Mouse (Mus musculus) hindbrain, embryonic 12.5 days (tissue): Measurements from ENCODE around the gene Dapk3. TPM values are rescaled to one million over a fixed set of nuclear protein-coding genes. Genes with fewer than 3 reads are reported as not detected.

Experiments
- ATAC-seq: fragments of 200-750 bp; cut with Nextera tagmentation; 2 replicates; pipeline ENCODE4 v1.8.0; 2017; ENCODE audit warnings: moderate TSS enrichment; ENCODE audit not compliant: low FRiP score
- H3K27ac ChIP-seq: fragments of 300-500 bp; sonication (generic); 2 replicates; pipeline ENCODE4 v1.5.1; 2016; ENCODE audit warnings: mild to moderate bottlenecking
- H3K27me3 ChIP-seq: fragments of 300-500 bp; sonication (generic); 2 replicates; pipeline ENCODE4 v1.6.1; 2016; ENCODE audit warnings: mild to moderate bottlenecking
- H3K36me3 ChIP-seq: fragments of 300-500 bp; sonication (generic); 2 replicates; pipeline ENCODE4 v1.6.1; 2016; ENCODE audit warnings: mild to moderate bottlenecking
- H3K4me1 ChIP-seq: fragments of 300-500 bp; sonication (generic); 2 replicates; pipeline ENCODE4 v1.6.1; 2016
- H3K4me2 ChIP-seq: fragments of 300-500 bp; sonication (generic); replicated peaks from 2 replicates; pipeline ENCODE4 v1.6.1; 2016; ENCODE audit warnings: mild to moderate bottlenecking
- H3K4me3 ChIP-seq: fragments of 300-500 bp; sonication (generic); 2 replicates; pipeline ENCODE4 v1.5.1; 2016; ENCODE audit warnings: mild to moderate bottlenecking
- H3K9ac ChIP-seq: fragments of 300-500 bp; sonication (generic); 2 replicates; pipeline ENCODE4 v1.6.1; 2016; ENCODE audit warnings: mild to moderate bottlenecking, moderate library complexity
- H3K9me3 ChIP-seq: fragments of 300-500 bp; sonication (generic); replicated peaks from 2 replicates; pipeline ENCODE4 v1.6.1; 2016; ENCODE audit warnings: mild to moderate bottlenecking
- WGBS: fragments of 180-500 bp; shearing (Covaris S2); methylation state at CpG from one replicate; pipeline ENCODE4 v1.1.7; 2016; 5-methylcytosine and 5-hydroxymethylcytosine counted together
- polyA plus RNA-seq: library from polyadenylated mRNA; unstranded; fragments of >200 nt; fragmentation: Nextera tagmentation; extraction: Ambion mirVana; gene quantifications from 2 replicates; pipeline ENCODE4 v1.2.1, GENCODE M21; 2016

Dapk3 gene
- polyA plus RNA-seq, 1 experiment from 2014 or later: 86.4 TPM

DNA sequence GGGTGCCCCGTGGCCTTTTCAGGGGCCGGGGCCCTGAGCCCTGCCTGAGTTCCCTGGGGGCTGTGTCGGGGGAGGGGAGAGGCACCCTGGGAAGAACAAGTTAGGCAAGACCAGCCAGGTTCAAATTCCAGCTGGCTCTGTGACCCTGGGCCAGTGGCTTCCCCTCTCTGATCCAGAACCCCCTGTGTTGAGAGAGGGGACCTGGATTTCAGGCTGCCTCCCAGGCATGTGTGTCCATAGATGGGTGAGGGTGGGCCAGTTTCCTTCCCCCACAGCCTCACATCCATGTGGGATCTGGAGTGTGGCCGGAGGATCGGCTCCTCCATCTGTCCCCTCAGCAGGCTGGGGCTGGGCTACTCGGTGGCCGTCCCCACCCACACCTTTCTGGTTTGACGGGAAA is 42.8 kb upstream of the Dapk3 start:
- peak overlapping the region; percentile 3; the same call in 1 of the 2 replicates for H3K4me3 ChIP-seq
- no peaks in the 10 kb centered on the region for H3K9me3 ChIP-seq
- peaks cover 12% of the 10 kb centered on the region for H3K27me3 ChIP-seq
- peak overlapping the region; percentile 23; the same call in 1 of the 2 replicates for H3K9ac ChIP-seq
- peak overlapping the region; percentile 100 for H3K4me2 ChIP-seq
- H3K36me3 ChIP-seq: peaks cover 19% of the 10 kb centered on the region
- H3K4me1 ChIP-seq: peaks cover 63% of the 10 kb centered on the region
- H3K27ac ChIP-seq: no peak overlapping the region
- WGBS: 59% methylated on average over 8 of the region's 8 CpGs
- no peak for ATAC-seq

DNA sequence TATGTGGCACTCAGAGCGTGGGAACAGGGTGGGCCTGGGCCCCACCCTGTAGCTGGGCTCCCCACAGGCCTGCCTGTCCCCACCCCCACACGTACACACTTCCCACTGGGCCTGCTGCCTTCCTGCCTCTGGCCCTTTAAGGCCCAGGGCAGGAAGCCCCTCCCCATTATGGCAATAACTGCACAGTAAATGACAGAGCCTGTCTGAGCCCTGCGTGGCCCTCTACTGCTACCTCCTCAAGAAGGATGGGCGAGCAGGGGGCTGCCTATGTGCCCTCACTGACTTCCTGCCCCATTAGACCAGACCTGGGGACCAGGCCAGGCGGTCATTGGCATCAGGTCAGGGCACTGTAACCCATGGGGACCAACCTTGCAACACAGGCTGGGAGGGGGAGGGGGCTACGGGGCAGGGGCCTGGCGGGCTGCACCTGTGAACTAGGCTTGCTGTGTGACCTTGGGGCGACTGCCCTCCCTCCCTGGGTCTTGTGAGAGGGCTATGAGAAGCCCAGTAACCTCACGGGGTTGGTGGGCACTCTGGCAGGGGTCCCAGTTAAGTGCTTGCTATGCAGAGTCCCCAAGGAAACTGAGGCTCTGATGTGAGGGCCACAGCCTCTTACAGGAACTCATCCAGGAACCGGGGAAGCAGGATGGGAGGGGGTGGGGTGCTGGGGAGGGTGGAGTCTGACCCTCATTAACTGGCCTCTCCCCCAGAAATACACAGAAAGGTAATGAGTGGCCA is 41.9 kb upstream of the Dapk3 start:
- H3K9me3 ChIP-seq: no peaks in the 10 kb centered on the region
- H3K4me2 ChIP-seq: peak overlapping the region; percentile 100
- no peak for ATAC-seq
- peak overlapping the region; percentile 7; the same call in 1 of the 2 replicates for H3K4me3 ChIP-seq
- no peak overlapping the region for H3K27ac ChIP-seq
- H3K9ac ChIP-seq: peak overlapping the region; percentile 32; the same call in 1 of the 2 replicates
- 64% methylated on average over 10 of the region's 10 CpGs for WGBS
- H3K27me3 ChIP-seq: peaks cover 3% of the 10 kb centered on the region; the same call in 1 of the 2 replicates
- peaks cover 55% of the 10 kb centered on the region for H3K4me1 ChIP-seq
- peaks cover 28% of the 10 kb centered on the region for H3K36me3 ChIP-seq

DNA sequence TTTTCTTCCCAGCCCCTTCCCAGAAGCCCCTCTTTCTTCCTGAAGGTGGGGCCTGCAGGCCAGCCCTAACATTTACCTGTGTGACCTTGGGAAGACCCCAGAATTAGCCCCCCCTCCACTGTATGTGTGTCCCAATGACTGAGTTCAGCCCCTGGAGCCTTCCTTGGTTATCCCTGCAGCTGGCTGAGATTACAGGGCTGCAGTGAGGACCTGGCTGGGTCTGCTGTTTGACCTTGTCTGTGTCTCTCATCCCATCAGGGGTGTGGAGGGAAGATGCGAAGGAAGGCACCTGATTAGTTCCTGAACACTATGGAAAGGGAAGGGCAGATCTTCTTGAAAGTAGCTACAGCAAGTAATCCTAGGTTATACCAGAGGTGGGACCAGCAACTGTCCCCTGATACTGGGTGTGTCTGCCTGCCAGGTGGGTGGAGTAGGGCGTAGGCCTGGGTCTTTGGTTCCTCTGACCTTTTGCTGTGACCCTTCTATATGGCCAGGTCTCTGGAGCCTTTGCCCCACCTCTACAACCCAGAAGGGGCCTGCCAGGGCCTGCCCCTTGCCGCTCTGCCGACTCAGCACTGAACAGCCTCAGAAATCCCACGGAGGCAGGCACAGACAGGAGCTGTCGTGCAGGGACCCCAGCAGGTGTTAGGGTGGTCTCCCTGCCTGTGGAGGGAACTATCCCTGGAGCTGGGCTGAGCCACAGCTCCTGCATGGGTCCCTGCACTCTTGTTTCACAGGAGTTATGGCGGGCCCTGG is 41.2 kb upstream of the Dapk3 start:
- Histone ChIP-seq H3K4me1 (peaks cover 52% of the 10 kb centered on the region), H3K9ac (peak overlapping the region; percentile 25), H3K4me2 (no peak overlapping the region), H3K4me3 (no peak overlapping the region), H3K9me3 (no peaks in the 10 kb centered on the region), H3K27me3 (no peaks in the 10 kb centered on the region), H3K27ac (0 out of 2 replicates have a peak overlapping the region, but pooled peaks have one; percentile 14), H3K36me3 (peaks cover 35% of the 10 kb centered on the region)
- ATAC-seq: no peak
- WGBS: 69% methylated on average over 7 of the region's 7 CpGs

DNA sequence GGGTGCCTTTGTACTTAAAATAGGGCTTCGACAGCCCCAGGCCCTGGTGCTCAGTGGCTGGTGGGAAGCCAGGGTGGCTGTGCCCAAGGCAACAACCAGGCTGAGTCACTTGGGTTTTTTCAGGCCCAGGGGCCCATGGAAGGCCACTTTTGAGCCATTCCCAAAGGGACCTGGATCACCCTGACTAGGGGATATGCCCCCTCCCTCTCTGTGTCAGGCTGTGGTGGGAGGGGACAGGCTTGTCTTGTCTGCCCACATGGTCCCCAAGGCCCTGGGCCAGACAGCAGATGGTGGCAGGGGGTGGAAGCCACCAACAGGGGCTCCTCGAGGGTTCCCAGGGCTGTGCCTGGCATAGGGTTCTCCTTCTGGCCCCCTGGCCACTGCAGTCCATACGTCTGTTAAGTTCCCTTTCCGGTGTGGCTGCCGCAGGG is 40.2 kb upstream of the Dapk3 start:
- Histone ChIP-seq H3K36me3 (peaks cover 44% of the 10 kb centered on the region), H3K4me3 (no peak overlapping the region), H3K27me3 (no peaks in the 10 kb centered on the region), H3K9me3 (no peaks in the 10 kb centered on the region), H3K4me1 (peaks cover 52% of the 10 kb centered on the region), H3K9ac (no peak overlapping the region), H3K4me2 (no peak overlapping the region), H3K27ac (peak overlapping the region; percentile 26)
- ATAC-seq: no peak
- 55% methylated on average over 5 of the region's 5 CpGs for WGBS

DNA sequence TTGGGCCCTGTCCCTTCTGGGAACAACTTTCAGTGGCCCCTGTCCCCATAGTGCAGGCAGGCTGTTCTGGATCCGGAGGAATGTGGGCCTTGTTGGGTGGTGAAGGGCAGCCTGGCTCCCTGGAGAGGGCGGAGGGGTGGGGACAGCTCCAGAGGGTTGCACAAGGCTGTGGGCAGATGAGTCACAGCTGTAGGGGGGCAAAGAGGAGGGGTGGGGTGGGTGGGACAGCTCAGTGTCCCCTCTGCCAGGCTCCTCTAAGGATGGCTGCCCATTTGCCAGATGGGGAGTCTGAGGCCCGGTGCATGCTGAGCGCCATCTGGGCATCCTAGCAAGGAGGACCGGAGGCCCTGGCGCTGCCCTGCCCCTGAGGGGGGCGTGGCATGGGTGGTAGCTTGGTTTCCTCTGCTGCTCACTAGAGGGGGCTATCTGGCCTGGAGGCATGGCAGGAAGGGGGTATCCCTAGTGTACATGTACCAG is 39.6 kb upstream of the Dapk3 start:
- H3K4me3 ChIP-seq: no peak overlapping the region
- H3K4me1 ChIP-seq: peaks cover 50% of the 10 kb centered on the region
- no peaks in the 10 kb centered on the region for H3K9me3 ChIP-seq
- no peaks in the 10 kb centered on the region for H3K27me3 ChIP-seq
- no peak overlapping the region for H3K9ac ChIP-seq
- no peak for ATAC-seq
- peak overlapping the region; percentile 26 for H3K27ac ChIP-seq
- peaks cover 51% of the 10 kb centered on the region for H3K36me3 ChIP-seq
- 90% methylated on average over 7 of the region's 7 CpGs for WGBS
- H3K4me2 ChIP-seq: no peak overlapping the region

DNA sequence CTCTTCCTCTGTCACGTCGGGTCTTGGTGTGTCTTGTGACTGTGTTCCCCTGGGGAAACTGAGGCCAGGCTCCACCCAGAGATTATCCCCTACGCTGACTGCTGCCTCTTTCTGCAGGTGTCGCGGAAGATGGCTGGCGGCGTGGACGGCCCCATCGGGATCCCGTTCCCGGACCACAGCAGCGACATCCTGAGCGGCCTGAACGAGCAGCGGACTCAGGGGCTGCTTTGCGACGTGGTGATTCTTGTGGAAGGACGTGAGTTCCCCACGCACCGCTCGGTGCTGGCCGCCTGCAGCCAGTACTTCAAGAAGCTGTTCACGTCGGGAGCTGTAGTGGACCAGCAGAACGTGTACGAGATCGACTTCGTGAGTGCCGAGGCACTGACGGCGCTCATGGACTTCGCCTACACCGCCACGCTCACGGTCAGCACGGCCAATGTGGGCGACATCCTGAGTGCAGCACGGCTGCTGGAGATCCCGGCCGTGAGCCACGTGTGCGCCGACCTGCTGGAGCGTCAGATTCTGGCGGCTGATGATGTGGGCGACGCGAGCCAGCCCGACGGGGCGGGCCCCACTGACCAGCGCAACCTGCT is 38.9 kb upstream of the Dapk3 start:
- Histone ChIP-seq H3K27ac (no peak overlapping the region), H3K4me2 (no peak overlapping the region), H3K9me3 (no peaks in the 10 kb centered on the region), H3K4me1 (peaks cover 42% of the 10 kb centered on the region), H3K4me3 (no peak overlapping the region), H3K27me3 (no peaks in the 10 kb centered on the region), H3K9ac (no peak overlapping the region), H3K36me3 (peaks cover 58% of the 10 kb centered on the region)
- no peak for ATAC-seq
- 96% methylated on average over 52 of the region's 52 CpGs for WGBS

DNA sequence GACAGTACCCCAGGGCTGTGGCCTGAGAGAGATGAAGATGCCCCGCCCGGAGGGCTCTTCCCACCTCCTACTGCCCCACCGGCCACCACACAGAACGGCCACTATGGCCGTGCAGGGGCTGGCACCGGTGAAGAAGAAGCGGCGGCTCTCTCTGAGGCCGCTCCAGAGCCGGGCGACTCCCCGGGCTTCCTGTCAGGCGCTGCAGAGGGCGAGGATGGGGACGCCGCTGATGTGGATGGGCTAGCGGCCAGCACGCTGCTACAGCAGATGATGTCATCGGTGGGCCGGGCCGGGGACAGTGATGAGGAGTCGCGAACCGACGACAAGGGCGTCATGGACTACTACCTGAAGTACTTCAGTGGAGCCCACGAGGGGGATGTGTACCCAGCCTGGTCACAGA is 38.1 kb upstream of the Dapk3 start:
- no peak for ATAC-seq

DNA sequence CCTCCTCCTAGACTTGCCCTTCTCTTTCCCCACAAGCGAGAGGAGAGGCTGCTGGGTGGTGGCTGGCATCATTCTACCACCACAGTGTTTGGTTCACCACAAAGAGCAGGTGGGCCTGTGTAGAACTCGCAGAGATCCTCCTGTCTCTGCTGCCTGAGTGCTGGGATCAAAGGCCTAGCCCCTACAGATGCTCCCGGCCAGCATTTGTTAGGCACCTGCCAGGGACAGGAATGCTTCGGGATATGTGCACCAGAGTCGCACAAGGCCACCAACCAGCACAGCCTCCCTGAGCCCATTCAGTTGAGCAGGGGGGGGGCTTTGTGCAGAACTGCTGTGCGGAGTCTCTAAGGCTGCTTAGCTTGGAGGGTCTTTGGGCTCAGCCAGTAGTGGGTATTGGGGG is 37.5 kb upstream of the Dapk3 start:
- H3K4me3 ChIP-seq: no peak overlapping the region
- H3K4me2 ChIP-seq: no peak overlapping the region
- no peak overlapping the region for H3K27ac ChIP-seq
- no peaks in the 10 kb centered on the region for H3K9me3 ChIP-seq
- H3K36me3 ChIP-seq: peaks cover 70% of the 10 kb centered on the region
- H3K9ac ChIP-seq: no peak overlapping the region
- no peaks in the 10 kb centered on the region for H3K27me3 ChIP-seq
- H3K4me1 ChIP-seq: peaks cover 28% of the 10 kb centered on the region
- ATAC-seq: no peak
- WGBS: over 99% methylated on average over 6 of the region's 6 CpGs

More for the DNA sequence above, 38.1 kb upstream of the Dapk3 start:
- no peak overlapping the region for H3K9ac ChIP-seq
- no peak overlapping the region for H3K27ac ChIP-seq
- no peak overlapping the region for H3K4me3 ChIP-seq
- 93% methylated on average over 24 of the region's 27 CpGs for WGBS
- H3K36me3 ChIP-seq: peaks cover 63% of the 10 kb centered on the region
- no peaks in the 10 kb centered on the region for H3K9me3 ChIP-seq
- no peak overlapping the region for H3K4me2 ChIP-seq
- peaks cover 35% of the 10 kb centered on the region for H3K4me1 ChIP-seq
- H3K27me3 ChIP-seq: no peaks in the 10 kb centered on the region

DNA sequence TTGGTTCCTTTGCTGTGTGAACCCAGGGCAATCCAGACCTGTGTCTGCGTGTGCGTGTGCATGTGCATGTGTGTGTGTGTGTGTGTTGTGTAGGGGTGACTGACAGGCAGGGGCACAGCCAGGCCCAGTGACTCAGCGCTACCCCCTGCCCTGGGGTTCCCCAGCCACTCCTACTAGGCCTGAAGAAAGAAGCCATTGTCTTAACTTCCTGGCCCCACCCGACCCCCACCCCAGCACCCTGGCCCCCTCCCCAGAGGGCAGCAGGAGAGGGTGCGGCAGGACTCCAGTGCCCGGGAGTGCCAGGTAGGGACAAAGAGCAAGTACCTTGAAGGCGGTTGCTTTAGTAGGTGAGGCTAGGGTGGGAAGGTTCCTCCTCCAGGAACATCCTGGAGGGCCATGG is 37.0 kb upstream of the Dapk3 start:
- WGBS: 87% methylated on average over 7 of the region's 7 CpGs
- no peak for ATAC-seq
- Histone ChIP-seq H3K4me3 (no peak overlapping the region), H3K9ac (no peak overlapping the region), H3K27me3 (no peaks in the 10 kb centered on the region), H3K4me2 (no peak overlapping the region), H3K36me3 (peaks cover 73% of the 10 kb centered on the region), H3K4me1 (peaks cover 24% of the 10 kb centered on the region), H3K9me3 (no peaks in the 10 kb centered on the region), H3K27ac (no peak overlapping the region)

DNA sequence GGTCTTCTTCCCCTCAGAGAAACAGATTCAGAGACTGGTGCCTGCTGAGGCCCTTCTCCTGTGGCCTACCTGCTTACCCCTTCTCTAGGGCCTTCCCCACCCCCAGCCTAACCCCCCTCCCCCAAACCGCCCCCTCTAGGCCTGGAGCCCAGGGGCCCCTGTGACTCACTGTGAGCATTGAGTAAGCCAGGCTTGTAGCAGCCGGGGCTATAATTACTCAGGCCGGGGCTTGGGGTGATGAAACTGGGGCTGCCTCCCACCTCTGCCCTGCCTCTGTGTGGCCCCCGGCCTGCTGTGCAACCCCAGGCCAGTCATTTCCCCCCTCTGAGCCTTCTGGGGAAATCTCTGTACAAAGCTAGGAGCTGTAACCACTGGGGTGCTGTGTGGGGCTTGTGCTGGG is 36.5 kb upstream of the Dapk3 start:
- no peak for ATAC-seq
- H3K27me3 ChIP-seq: no peaks in the 10 kb centered on the region
- no peak overlapping the region for H3K4me2 ChIP-seq
- H3K27ac ChIP-seq: no peak overlapping the region
- H3K36me3 ChIP-seq: peaks cover 73% of the 10 kb centered on the region
- H3K9ac ChIP-seq: no peak overlapping the region
- H3K4me3 ChIP-seq: no peak overlapping the region
- 94% methylated on average over 4 of the region's 4 CpGs for WGBS
- no peaks in the 10 kb centered on the region for H3K9me3 ChIP-seq
- H3K4me1 ChIP-seq: peaks cover 18% of the 10 kb centered on the region

DNA sequence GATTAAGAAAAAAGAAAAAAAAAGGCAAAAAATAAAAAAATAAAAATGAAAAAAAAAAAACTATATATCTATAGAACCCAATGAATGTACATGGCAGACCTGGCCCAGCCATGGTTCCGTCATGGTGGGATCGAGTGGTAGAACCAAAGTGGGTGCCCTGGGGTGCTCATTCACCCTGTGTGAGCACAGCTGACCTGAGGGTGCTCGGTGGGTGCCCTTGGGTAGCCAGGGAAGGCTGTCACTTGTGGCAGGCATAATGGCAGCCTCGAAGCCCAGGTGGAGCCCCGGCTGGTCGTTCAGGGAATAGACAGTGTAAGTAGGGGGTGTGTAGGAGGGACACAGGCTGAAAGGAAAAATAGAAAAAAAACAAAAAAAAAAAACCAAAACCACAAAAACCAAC is 31.5 kb upstream of the Dapk3 start:
- H3K36me3 ChIP-seq: peaks cover 85% of the 10 kb centered on the region
- no peaks in the 10 kb centered on the region for H3K4me1 ChIP-seq
- H3K9ac ChIP-seq: no peak overlapping the region
- H3K9me3 ChIP-seq: no peaks in the 10 kb centered on the region
- WGBS: 77% methylated on average over 6 of the region's 6 CpGs
- no peak overlapping the region for H3K4me3 ChIP-seq
- no peak overlapping the region for H3K4me2 ChIP-seq
- ATAC-seq: no peak
- no peak overlapping the region for H3K27ac ChIP-seq
- H3K27me3 ChIP-seq: no peaks in the 10 kb centered on the region

DNA sequence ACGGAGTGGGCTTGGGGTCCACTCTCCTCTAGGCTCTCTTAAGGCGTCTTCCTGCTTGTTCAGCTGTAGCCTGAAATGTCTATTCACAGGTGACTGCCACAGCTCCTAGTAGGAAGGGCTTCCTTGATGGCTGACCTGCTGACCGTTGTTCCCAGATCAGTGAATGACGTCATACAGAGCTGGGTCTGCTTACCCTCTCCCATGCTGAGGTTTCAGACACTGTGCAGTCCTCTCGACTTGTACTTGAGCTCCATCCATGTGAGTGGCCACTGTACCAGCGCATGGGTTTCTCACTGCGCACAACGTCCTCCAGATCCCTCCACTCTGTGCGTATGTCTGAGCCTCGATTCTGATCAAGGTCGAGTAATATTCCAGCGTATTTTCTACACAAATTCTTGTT is 30.2 kb upstream of the Dapk3 start:
- no peak overlapping the region for H3K27ac ChIP-seq

More for the DNA sequence above, 30.2 kb upstream of the Dapk3 start:
- peaks cover 85% of the 10 kb centered on the region for H3K36me3 ChIP-seq
- no peak for ATAC-seq
- no peaks in the 10 kb centered on the region for H3K9me3 ChIP-seq
- H3K4me1 ChIP-seq: no peaks in the 10 kb centered on the region
- 79% methylated on average over 12 of the region's 12 CpGs for WGBS
- no peak overlapping the region for H3K9ac ChIP-seq
- H3K4me2 ChIP-seq: no peak overlapping the region
- H3K4me3 ChIP-seq: no peak overlapping the region
- no peaks in the 10 kb centered on the region for H3K27me3 ChIP-seq
